Mouse (Mus musculus) liver, postnatal 0 days (tissue): ENCODE data around the gene Prkch. TPM values are rescaled to one million over a fixed set of nuclear protein-coding genes. Genes with fewer than 3 reads are reported as not detected.

ENCODE experiments used
- ATAC-seq: fragments of 200-750 bp; cut with Nextera tagmentation; 2 replicates; pipeline ENCODE4 v1.8.0; 2017; ENCODE audit warnings: mild to moderate bottlenecking, moderate library complexity
- DNase-seq: peaks from one replicate; pipeline ENCODE4 v3.0.0-alpha.2; 2016
- H3K27ac ChIP-seq: fragments of 300-500 bp; sonication (generic); 2 replicates; pipeline ENCODE4 v1.5.1; 2014; ENCODE audit warnings: antibody characterized with exemption, moderate library complexity, mild to moderate bottlenecking, low read depth
- H3K27me3 ChIP-seq: fragments of 300-500 bp; sonication (generic); 2 replicates; pipeline ENCODE4 v1.6.1; 2014; ENCODE audit warnings: low read length, control low read depth, mixed read lengths; ENCODE audit not compliant: insufficient read depth
- H3K36me3 ChIP-seq: fragments of 300-500 bp; sonication (generic); replicated peaks from 2 replicates; pipeline ENCODE4 v1.6.1; 2014; ENCODE audit warnings: mild to moderate bottlenecking, control low read depth, low read length, moderate library complexity, mixed read lengths; ENCODE audit not compliant: insufficient read depth
- H3K4me1 ChIP-seq: fragments of 300-500 bp; sonication (generic); 2 replicates; pipeline ENCODE4 v1.6.1; 2014; ENCODE audit warnings: antibody characterized with exemption, mild to moderate bottlenecking, control low read depth; ENCODE audit not compliant: insufficient read depth
- H3K4me2 ChIP-seq: fragments of 300-500 bp; sonication (generic); 2 replicates; pipeline ENCODE4 v1.6.1; 2014; ENCODE audit warnings: low read depth, mild to moderate bottlenecking, low read length, moderate library complexity, mixed read lengths
- H3K4me3 ChIP-seq: fragments of 300-500 bp; sonication (generic); 2 replicates; pipeline ENCODE4 v1.5.1; 2014; ENCODE audit warnings: low read depth, low read length
- H3K9ac ChIP-seq: fragments of 300-500 bp; sonication (generic); replicated peaks from 2 replicates; pipeline ENCODE4 v1.6.1; 2014; ENCODE audit warnings: mild to moderate bottlenecking, moderate library complexity
- H3K9me3 ChIP-seq: fragments of 300-500 bp; sonication (generic); 2 replicates; pipeline ENCODE4 v1.6.1; 2016; ENCODE audit warnings: mild to moderate bottlenecking, control low read depth, low read length, mixed read lengths
- CTCF ChIP-seq: sonication (generic); IDR thresholded peaks from 2 replicates; pipeline ENCODE4 v1.5.1; 2016; ENCODE audit warnings: antibody characterized with exemption, low read depth
- EP300 ChIP-seq: IDR thresholded peaks from 2 replicates; pipeline ENCODE4 v1.6.1; 2016; ENCODE audit warnings: antibody characterized with exemption, low read depth, mild to moderate bottlenecking
- WGBS: fragments of 180-500 bp; shearing (Covaris S2); extraction: QIAGEN DNeasy Blood & Tissue Kit; methylation state at CpG from one replicate; pipeline ENCODE4 v1.1.7; 2014; ENCODE audit not compliant: insufficient replicate concordance; 5-methylcytosine and 5-hydroxymethylcytosine counted together
- polyA plus RNA-seq: library from polyadenylated mRNA; unstranded; fragments of >200 nt; fragmentation: Nextera tagmentation; extraction: Ambion mirVana; gene quantifications from 2 replicates; pipeline ENCODE4 v1.2.1, GENCODE M21; 2015

Prkch gene
- polyA plus RNA-seq, 1 experiment from 2014 or later: 2.3 TPM

DNA sequence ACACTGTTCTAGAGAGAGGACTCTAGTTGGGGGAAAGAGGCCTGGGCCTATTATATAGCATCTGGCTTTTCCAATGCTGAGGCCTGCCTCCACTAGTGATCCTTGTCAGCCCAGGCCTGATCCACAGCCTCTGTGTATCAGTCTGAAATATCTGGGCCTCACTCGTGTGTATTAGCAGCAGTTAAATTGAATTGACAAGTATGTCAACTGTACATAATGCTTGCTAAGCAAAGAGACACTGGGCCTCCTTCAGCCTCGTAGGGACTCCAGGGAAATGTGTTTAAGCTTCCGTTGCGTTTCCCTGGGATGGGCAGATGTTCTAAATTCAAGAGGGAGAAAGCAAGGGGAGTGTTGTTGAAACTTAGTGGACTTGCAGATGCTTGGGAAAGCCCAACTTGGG lies 112.3 kb downstream of the Prkch start:
- Histone ChIP-seq H3K27ac (no peak overlapping the region), H3K27me3 (no peaks in the 10 kb centered on the region), H3K4me2 (no peak overlapping the region), H3K9me3 (no peaks in the 10 kb centered on the region), H3K4me3 (no peak overlapping the region), H3K4me1 (no peaks in the 10 kb centered on the region), H3K9ac (no peak overlapping the region), H3K36me3 (no peaks in the 10 kb centered on the region)
- no peak for DNase-seq
- TF ChIP-seq EP300 (no peak), CTCF (no peak)
- WGBS: 75% methylated on average over 4 of the region's 4 CpGs
- no peak for ATAC-seq

DNA sequence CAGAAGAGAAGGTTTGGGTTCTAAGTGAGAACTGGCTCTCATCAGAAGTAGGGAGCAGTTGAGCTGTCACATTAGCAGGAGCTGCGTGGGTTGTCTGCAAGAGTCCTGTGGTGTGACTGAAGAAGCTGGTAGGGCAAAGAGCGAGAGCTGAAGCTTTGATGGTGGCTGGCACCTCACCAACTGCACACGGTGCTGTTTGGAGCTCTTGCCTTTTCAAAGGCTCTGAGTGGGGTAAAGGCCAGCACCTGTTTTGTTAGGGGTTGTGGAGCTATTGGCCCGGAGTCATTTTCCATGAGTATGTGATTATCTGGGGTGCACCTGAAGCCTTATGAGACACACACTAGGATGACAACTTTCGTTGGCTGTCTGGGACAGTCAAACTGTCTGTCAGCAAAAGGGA lies 113.8 kb downstream of the Prkch start:
- Histone ChIP-seq H3K4me1 (no peaks in the 10 kb centered on the region), H3K9ac (no peak overlapping the region), H3K4me3 (no peak overlapping the region), H3K27ac (no peak overlapping the region), H3K9me3 (no peaks in the 10 kb centered on the region), H3K4me2 (no peak overlapping the region), H3K27me3 (no peaks in the 10 kb centered on the region), H3K36me3 (no peaks in the 10 kb centered on the region)
- DNase-seq: no peak
- 79% methylated on average over 5 of the region's 5 CpGs for WGBS
- ATAC-seq: no peak
- TF ChIP-seq EP300: no peak

DNA sequence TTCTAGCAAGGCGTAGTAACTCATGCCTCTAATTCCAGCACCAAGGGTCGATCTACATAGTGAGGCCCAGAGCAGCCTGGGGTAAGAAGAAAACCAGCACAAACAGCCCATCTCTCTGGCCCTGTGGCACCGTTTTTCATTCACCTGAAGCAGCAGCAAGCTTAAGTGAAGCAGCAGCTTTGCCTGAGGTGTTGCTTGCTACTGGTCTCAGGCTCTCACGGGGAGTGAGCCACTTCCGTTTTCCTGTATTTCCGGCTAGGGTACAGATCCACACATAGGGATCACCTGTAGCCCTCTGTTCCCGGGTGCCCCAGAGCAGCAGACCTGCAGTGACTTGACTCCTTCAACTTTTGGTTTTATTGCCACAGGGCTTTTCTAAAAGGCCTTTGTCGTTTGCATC lies 114.2 kb downstream of the Prkch start:
- Histone ChIP-seq H3K36me3 (no peaks in the 10 kb centered on the region), H3K4me1 (no peaks in the 10 kb centered on the region), H3K27me3 (no peaks in the 10 kb centered on the region), H3K27ac (no peak overlapping the region), H3K4me3 (no peak overlapping the region), H3K4me2 (no peak overlapping the region), H3K9ac (no peak overlapping the region), H3K9me3 (no peaks in the 10 kb centered on the region)
- ATAC-seq (no peak), DNase-seq (no peak)
- TF ChIP-seq EP300 (no peak), CTCF (no peak)
- 74% methylated on average over 8 of the region's 8 CpGs for WGBS

DNA sequence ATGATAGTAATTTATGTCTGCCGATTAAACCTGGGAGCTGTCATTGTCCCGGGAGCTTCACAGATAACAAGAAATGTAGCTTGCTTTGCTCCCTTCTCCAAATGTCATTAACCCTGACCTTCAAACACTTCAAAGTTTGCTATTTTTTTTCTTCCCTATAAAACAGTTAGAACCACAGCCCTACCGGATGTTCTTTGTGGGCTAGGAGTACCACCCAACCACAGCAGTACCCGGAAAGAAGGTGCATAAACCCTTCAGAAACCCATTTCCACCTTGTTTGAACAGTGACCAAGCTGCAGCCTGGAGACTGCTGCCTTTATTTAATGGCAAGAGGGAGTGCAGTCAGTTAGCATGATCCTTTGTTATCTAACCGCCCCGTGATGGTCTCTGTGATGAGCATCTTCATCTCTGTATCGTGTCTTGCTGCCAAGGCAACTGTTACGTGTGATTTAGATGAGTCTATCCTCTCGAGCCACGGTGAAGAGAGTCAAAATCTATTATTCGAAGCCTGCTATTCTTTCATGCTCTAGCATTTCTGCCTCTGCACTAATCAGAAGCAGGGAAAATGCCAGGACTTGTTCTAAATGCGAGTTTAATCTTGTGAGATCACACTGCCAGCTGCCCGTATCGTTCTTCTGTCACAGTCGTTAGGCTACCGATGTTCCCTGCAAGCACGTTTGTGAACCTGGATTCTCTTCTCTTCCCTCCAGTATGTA lies 115.0 kb downstream of the Prkch start:
- H3K4me1 ChIP-seq: no peaks in the 10 kb centered on the region
- TF ChIP-seq CTCF (no peak), EP300 (no peak)
- no peak for ATAC-seq
- H3K4me3 ChIP-seq: no peak overlapping the region
- no peak overlapping the region for H3K9ac ChIP-seq
- no peak for DNase-seq
- H3K9me3 ChIP-seq: no peaks in the 10 kb centered on the region
- no peaks in the 10 kb centered on the region for H3K36me3 ChIP-seq
- no peaks in the 10 kb centered on the region for H3K27me3 ChIP-seq
- 79% methylated on average over 17 of the region's 17 CpGs for WGBS
- no peak overlapping the region for H3K4me2 ChIP-seq
- H3K27ac ChIP-seq: no peak overlapping the region

DNA sequence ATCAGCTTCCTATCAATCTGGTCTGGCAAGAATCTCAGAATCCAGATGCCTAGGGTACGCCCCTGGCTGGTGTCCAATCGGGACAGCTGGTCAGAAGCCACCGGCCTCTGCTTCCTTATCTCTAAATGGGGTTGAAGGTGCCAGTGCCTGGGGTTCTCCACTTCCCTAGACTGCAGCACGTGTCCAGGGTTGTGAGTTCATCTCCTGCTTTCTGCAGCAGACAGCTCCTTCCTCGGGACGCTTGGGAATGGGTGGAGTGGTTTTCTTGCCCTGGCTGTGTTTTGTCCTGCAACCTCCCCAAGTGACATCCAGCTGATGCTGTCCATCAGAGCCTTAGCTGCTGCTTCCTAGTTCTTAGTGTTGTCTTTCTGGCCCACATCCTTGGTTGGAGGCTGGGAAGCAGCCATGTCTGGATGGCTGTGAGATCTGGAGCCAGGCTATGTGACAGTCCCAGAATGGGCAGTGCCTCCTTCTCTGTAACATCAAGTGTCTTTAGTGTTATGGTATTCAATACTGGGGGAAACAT lies 116.0 kb downstream of the Prkch start:
- WGBS: 54% methylated on average over 6 of the region's 6 CpGs
- no peaks in the 10 kb centered on the region for H3K36me3 ChIP-seq
- no peak overlapping the region for H3K4me2 ChIP-seq
- H3K4me3 ChIP-seq: no peak overlapping the region
- H3K9me3 ChIP-seq: no peaks in the 10 kb centered on the region
- no peak overlapping the region for H3K9ac ChIP-seq
- TF ChIP-seq EP300 (no peak), CTCF (no peak)
- no peaks in the 10 kb centered on the region for H3K4me1 ChIP-seq
- ATAC-seq: no peak
- no peaks in the 10 kb centered on the region for H3K27me3 ChIP-seq
- H3K27ac ChIP-seq: no peak overlapping the region
- no peak for DNase-seq

DNA sequence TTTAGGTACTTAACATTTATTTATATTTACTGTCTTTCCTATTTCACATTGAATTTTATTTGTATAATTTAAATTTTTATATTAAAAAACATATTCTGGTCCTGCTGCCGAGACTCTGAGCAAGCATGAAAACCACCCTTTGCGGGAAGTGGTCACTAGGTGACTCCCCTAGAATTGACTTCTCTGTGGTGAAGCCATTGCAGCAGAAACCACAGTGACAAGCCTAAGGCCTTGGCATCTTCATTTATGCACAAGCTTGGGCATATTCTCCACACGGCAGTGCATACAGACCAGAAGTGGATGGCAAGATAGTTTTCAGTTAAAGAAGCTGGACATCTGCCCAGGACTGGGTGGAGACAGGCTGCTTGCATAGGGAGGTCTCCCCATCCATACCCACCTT lies 117.4 kb downstream of the Prkch start:
- H3K4me2 ChIP-seq: no peak overlapping the region
- 62% methylated on average over 3 of the region's 3 CpGs for WGBS
- DNase-seq: no peak
- H3K9ac ChIP-seq: no peak overlapping the region
- no peaks in the 10 kb centered on the region for H3K4me1 ChIP-seq
- ATAC-seq: no peak
- no peak for TF ChIP-seq EP300
- no peak for TF ChIP-seq CTCF
- no peaks in the 10 kb centered on the region for H3K27me3 ChIP-seq
- no peak overlapping the region for H3K27ac ChIP-seq
- H3K9me3 ChIP-seq: no peaks in the 10 kb centered on the region
- no peak overlapping the region for H3K4me3 ChIP-seq
- no peaks in the 10 kb centered on the region for H3K36me3 ChIP-seq

DNA sequence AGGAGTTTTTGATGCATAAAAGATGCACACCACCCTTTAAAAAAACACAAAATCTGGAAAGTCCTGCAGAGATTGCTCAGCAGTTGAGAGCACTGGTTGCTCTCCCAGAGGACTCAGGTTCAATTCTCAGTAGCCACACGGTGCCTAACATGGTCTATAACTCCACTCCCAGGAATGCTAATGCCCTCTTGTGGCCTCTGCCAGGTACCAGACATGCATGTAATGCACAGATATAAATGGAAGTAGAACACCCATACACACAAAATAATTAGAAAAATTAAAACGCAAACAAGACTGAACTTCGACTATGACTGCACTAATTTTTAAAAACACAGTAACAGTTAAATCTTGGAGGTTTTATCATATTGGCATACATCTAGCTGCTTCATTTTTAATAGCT lies 119.8 kb downstream of the Prkch start:
- Histone ChIP-seq H3K4me2 (no peak overlapping the region), H3K27ac (no peak overlapping the region), H3K9ac (no peak overlapping the region), H3K9me3 (no peaks in the 10 kb centered on the region), H3K36me3 (no peaks in the 10 kb centered on the region), H3K4me1 (no peaks in the 10 kb centered on the region), H3K4me3 (no peak overlapping the region), H3K27me3 (no peaks in the 10 kb centered on the region)
- no peak for ATAC-seq
- DNase-seq: no peak
- 80% methylated on average over 3 of the region's 3 CpGs for WGBS
- TF ChIP-seq EP300: no peak
- TF ChIP-seq CTCF: peak; percentile 20; the same call in 1 of the 2 replicates
